Mouse (Mus musculus): ENCODE data around the gene Arcn1. TPM values are rescaled to one million over a fixed set of nuclear protein-coding genes. Genes with fewer than 3 reads are reported as not detected.

Arcn1 gene
- 97.4 and 105 TPM in 2 replicates for polyA plus RNA-seq (2012; rRNA removed)

GRCm38 (mm10) chr9:44767101-44768028 lies at the start of gene Arcn1, which contains the start of gene Ift46:
Gene Arcn1, minus strand, starts transcription at chr9:44767845.
Gene Ift46, plus strand, starts transcription at chr9:44767908.

GRCm38 (mm10) chr9:44802808-44803450 lies 35.3 kb upstream of the Arcn1 start, which contains the start of gene Ttc36:
Gene Ttc36, minus strand, starts transcription at chr9:44803072.

GRCm38 (mm10) chr9:44799102-44799957 lies 31.7 kb upstream of the Arcn1 start, which contains the start of gene Tmem25:
Gene Tmem25, minus strand, starts transcription at chr9:44799307.

GRCm38 (mm10) chr9:44734524-44735494 lies 32.8 kb downstream of the Arcn1 start, which contains the start of gene Phldb1:
Gene Phldb1, minus strand, starts transcription at chr9:44735198.

Other genes starting within 250 kb of the Arcn1 start
- gene Cxcr5, start 206.0 kb downstream of the Arcn1 start, polyA plus RNA-seq (2012; rRNA removed): not detected in 2 replicates
- gene Ddx6, start 163.0 kb downstream of the Arcn1 start, polyA plus RNA-seq (2012; rRNA removed): 52.3 and 67.1 TPM in 2 replicates
- not detected in 2 replicates for gene Treh, start 94.6 kb downstream of the Arcn1 start, polyA plus RNA-seq (2012; rRNA removed)
- gene Phldb1, start 32.6 kb downstream of the Arcn1 start, polyA plus RNA-seq (2012; rRNA removed): 88.9 and 184 TPM in 2 replicates
- 126 and 128 TPM in 2 replicates for gene Ift46, start 63 bp upstream of the Arcn1 start, polyA plus RNA-seq (2012; rRNA removed)
- gene Tmem25, start 31.5 kb upstream of the Arcn1 start, polyA plus RNA-seq (2012; rRNA removed): 3.8 and 6.6 TPM in 2 replicates
- gene Ttc36, start 35.2 kb upstream of the Arcn1 start, polyA plus RNA-seq (2012; rRNA removed): 0.83 and 0.94 TPM in 2 replicates
- 17.7 and 21.7 TPM in 2 replicates for gene Kmt2a, start 113.5 kb upstream of the Arcn1 start, polyA plus RNA-seq (2012; rRNA removed)
- 255 and 521 TPM in 2 replicates for gene Atp5l, start 152.9 kb upstream of the Arcn1 start, polyA plus RNA-seq (2012; rRNA removed)
- gene Ube4a, start 197.8 kb upstream of the Arcn1 start, polyA plus RNA-seq (2012; rRNA removed): 19.1 and 28.7 TPM in 2 replicates
- 0.05 and 0.06 TPM in 2 replicates for gene Cd3g, start 212.6 kb upstream of the Arcn1 start, polyA plus RNA-seq (2012; rRNA removed)
- not detected in 2 replicates for gene Cd3d, start 213.9 kb upstream of the Arcn1 start, polyA plus RNA-seq (2012; rRNA removed)
- gene Cd3e, start 241.8 kb upstream of the Arcn1 start, polyA plus RNA-seq (2012; rRNA removed): not detected in 2 replicates

All from central nervous system, embryonic 11.5 days (tissue).